Mouse (Mus musculus) MEL (cell line): ENCODE data around the gene Ces1d. TPM values are rescaled to one million over a fixed set of nuclear protein-coding genes. Genes with fewer than 3 reads are reported as not detected.

Experiments
- DNase-seq: peaks from one replicate; pipeline ENCODE4 v3.0.0; 2011; ENCODE audit warnings: low read depth, low spot score
- H3K27ac ChIP-seq: 2 replicates; pipeline ENCODE4 v1.5.1; 2012; ENCODE audit warnings: low read depth, mild to moderate bottlenecking, control low read depth, low read length, moderate library complexity; ENCODE audit not compliant: control insufficient read depth
- H3K27me3 ChIP-seq, 2 experiments: fragments of 150-350 bp in 1 of 2; sonication (generic) in 1 of 2; 2 replicates each; pipeline ENCODE4 v1.6.1; 2012; ENCODE audit warnings: low read length in 2 of 2, mild to moderate bottlenecking in 2 of 2, improper control_type of control experiment in 1 of 2, moderate library complexity in 1 of 2; ENCODE audit not compliant: insufficient read depth in 2 of 2, control insufficient read depth in 1 of 2
- H3K36me3 ChIP-seq, 2 experiments: 2 replicates each; pipeline ENCODE4 v1.6.1; 2012 to 2014; ENCODE audit warnings: low read length in 2 of 2, improper control_type of control experiment in 1 of 2, inconsistent platforms in 1 of 2, mild to moderate bottlenecking in 1 of 2; ENCODE audit not compliant: insufficient read depth in 2 of 2, control insufficient read depth in 1 of 2
- H3K4me1 ChIP-seq, 2 experiments: fragments of 150-350 bp in 1 of 2; sonication (generic) in 1 of 2; 2 replicates each; pipeline ENCODE4 v1.6.1; 2012; ENCODE audit warnings: low read length in 2 of 2, improper control_type of control experiment in 1 of 2, mild to moderate bottlenecking in 1 of 2; ENCODE audit not compliant: insufficient read depth in 2 of 2, control insufficient read depth in 1 of 2
- H3K4me3 ChIP-seq, 2 experiments: fragments of 150-350 bp in 1 of 2; sonication (generic) in 1 of 2; 2 replicates each; pipeline ENCODE4 v1.5.1; 2012; ENCODE audit warnings: low read depth in 2 of 2, low read length in 2 of 2, mild to moderate bottlenecking in 2 of 2, moderate library complexity in 2 of 2, control low read depth in 1 of 2, improper control_type of control experiment in 1 of 2; ENCODE audit not compliant: control insufficient read depth in 1 of 2, insufficient read depth in 1 of 2
- H3K79me2 ChIP-seq: 2 replicates; pipeline ENCODE4 v1.6.1; 2012; ENCODE audit warnings: mild to moderate bottlenecking, low read length, moderate library complexity; ENCODE audit not compliant: control insufficient read depth, poor library complexity, insufficient read depth
- H3K9ac ChIP-seq: 2 replicates; pipeline ENCODE4 v1.6.1; 2012; ENCODE audit warnings: low read depth, mild to moderate bottlenecking, control low read depth, low read length, moderate library complexity; ENCODE audit not compliant: control insufficient read depth, poor library complexity, severe bottlenecking
- H3K9me3 ChIP-seq: fragments of 150-350 bp; sonication (generic); replicated peaks from 2 replicates; pipeline ENCODE4 v1.6.1; 2012; ENCODE audit warnings: mild to moderate bottlenecking, low read length, improper control_type of control experiment, moderate library complexity; ENCODE audit not compliant: insufficient read depth
- CHD2 ChIP-seq: IDR thresholded peaks from 2 replicates; pipeline ENCODE4 v1.6.1; 2011; ENCODE audit warnings: low read length, improper control_type of control experiment
- CTCF ChIP-seq, 3 experiments: IDR thresholded peaks in 2 of 3; conservative IDR thresholded peaks in 1 of 3; 2 replicates each; pipeline ENCODE4 v1.5.1; 2011 to 2012; ENCODE audit warnings: low read length in 3 of 3, low read depth in 2 of 3, mild to moderate bottlenecking in 2 of 3, improper control_type of control experiment in 1 of 3, inconsistent platforms in 1 of 3, mixed read lengths in 1 of 3, moderate library complexity in 1 of 3; ENCODE audit not compliant: control insufficient read depth in 1 of 3, insufficient read depth in 1 of 3, poor library complexity in 1 of 3, severe bottlenecking in 1 of 3
- E2F4 ChIP-seq: IDR thresholded peaks from 2 replicates; pipeline ENCODE4 v1.6.1; 2011; ENCODE audit warnings: low read depth, low read length, improper control_type of control experiment, borderline replicate concordance
- ELF1 ChIP-seq: IDR thresholded peaks from 2 replicates; pipeline ENCODE4 v1.6.1; 2014; ENCODE audit warnings: low read depth, mild to moderate bottlenecking, inconsistent platforms, low read length, improper control_type of control experiment, moderate library complexity
- GABPA ChIP-seq: IDR thresholded peaks from 2 replicates; pipeline ENCODE4 v1.6.1; 2012; ENCODE audit warnings: low read depth, mild to moderate bottlenecking, inconsistent platforms, low read length, improper control_type of control experiment, moderate library complexity
- GATA1 ChIP-seq: IDR thresholded peaks from 2 replicates; pipeline ENCODE4 v1.6.1; 2011; ENCODE audit warnings: low read depth, low read length, improper control_type of control experiment
- HCFC1 ChIP-seq: IDR thresholded peaks from 2 replicates; pipeline ENCODE4 v1.6.1; 2012; ENCODE audit warnings: low read depth, mild to moderate bottlenecking, inconsistent platforms, low read length, improper control_type of control experiment, moderate library complexity
- JUND ChIP-seq: IDR thresholded peaks from 2 replicates; pipeline ENCODE4 v1.6.1; 2011; ENCODE audit warnings: low read depth, mild to moderate bottlenecking, improper control_type of control experiment, low read length
- KAT2A ChIP-seq: conservative IDR thresholded peaks from 2 replicates; pipeline ENCODE4 v1.6.1; 2012; ENCODE audit warnings: low read depth, low read length, improper control_type of control experiment, inconsistent platforms
- MAX ChIP-seq: IDR thresholded peaks from 2 replicates; pipeline ENCODE4 v1.6.1; 2011; ENCODE audit warnings: low read length, improper control_type of control experiment
- MAZ ChIP-seq: IDR thresholded peaks from 2 replicates; pipeline ENCODE4 v1.6.1; 2012; ENCODE audit warnings: low read depth, mild to moderate bottlenecking, inconsistent platforms, low read length, improper control_type of control experiment
- MYB ChIP-seq: IDR thresholded peaks from 2 replicates; pipeline ENCODE4 v1.6.1; 2011; ENCODE audit warnings: mild to moderate bottlenecking, low read depth, low read length, improper control_type of control experiment
- NELFE ChIP-seq: IDR thresholded peaks from 2 replicates; pipeline ENCODE4 v1.6.1; 2011; ENCODE audit warnings: low read depth, low read length, improper control_type of control experiment
- POLR2AphosphoS2 ChIP-seq: IDR thresholded peaks from 2 replicates; pipeline ENCODE4 v1.6.1; 2011; ENCODE audit warnings: low read length, improper control_type of control experiment
- RAD21 ChIP-seq: IDR thresholded peaks from 2 replicates; pipeline ENCODE4 v1.6.1; 2011; ENCODE audit warnings: mild to moderate bottlenecking, low read depth, low read length, improper control_type of control experiment
- RCOR1 ChIP-seq: IDR thresholded peaks from 2 replicates; pipeline ENCODE4 v1.6.1; 2012; ENCODE audit warnings: low read depth, mild to moderate bottlenecking, inconsistent platforms, low read length, improper control_type of control experiment
- SIN3A ChIP-seq: IDR thresholded peaks from 2 replicates; pipeline ENCODE4 v1.6.1; 2012; ENCODE audit warnings: low read length, improper control_type of control experiment, inconsistent platforms
- SMC3 ChIP-seq: IDR thresholded peaks from 2 replicates; pipeline ENCODE4 v1.6.1; 2011; ENCODE audit warnings: low read depth, low read length, improper control_type of control experiment
- TAL1 ChIP-seq: IDR thresholded peaks from 2 replicates; pipeline ENCODE4 v1.6.1; 2012; ENCODE audit warnings: mild to moderate bottlenecking, inconsistent platforms, low read length, moderate library complexity, mixed read lengths
- TBP ChIP-seq: IDR thresholded peaks from 2 replicates; pipeline ENCODE4 v1.8.0; 2011; ENCODE audit warnings: low read depth, low read length, improper control_type of control experiment
- UBTF ChIP-seq: IDR thresholded peaks from 2 replicates; pipeline ENCODE4 v1.6.1; 2012; ENCODE audit warnings: low read depth, mild to moderate bottlenecking, inconsistent platforms, low read length, improper control_type of control experiment, moderate library complexity, borderline replicate concordance; ENCODE audit not compliant: insufficient read depth
- USF1 ChIP-seq: IDR thresholded peaks from 2 replicates; pipeline ENCODE4 v1.6.1; 2014; ENCODE audit warnings: low read depth, mild to moderate bottlenecking, inconsistent platforms, low read length, improper control_type of control experiment, moderate library complexity
- USF2 ChIP-seq, 2 experiments: IDR thresholded peaks; 2 replicates each; pipeline ENCODE4 v1.6.1; 2011 to 2012; ENCODE audit warnings: improper control_type of control experiment in 2 of 2, low read length in 2 of 2, borderline replicate concordance in 1 of 2, inconsistent platforms in 1 of 2, low read depth in 1 of 2, mild to moderate bottlenecking in 1 of 2; ENCODE audit not compliant: insufficient read depth in 1 of 2
- ZC3H11A ChIP-seq: IDR thresholded peaks from 2 replicates; pipeline ENCODE4 v1.6.1; 2012; ENCODE audit warnings: low read depth, mild to moderate bottlenecking, inconsistent platforms, low read length, improper control_type of control experiment
- ZKSCAN1 ChIP-seq: IDR thresholded peaks from 2 replicates; pipeline ENCODE4 v1.6.1; 2012; ENCODE audit warnings: low read depth, mild to moderate bottlenecking, inconsistent platforms, low read length, improper control_type of control experiment, moderate library complexity
- ZMIZ1 ChIP-seq: IDR thresholded peaks from 2 replicates; pipeline ENCODE4 v1.6.1; 2012; ENCODE audit warnings: low read depth, mild to moderate bottlenecking, inconsistent platforms, low read length, improper control_type of control experiment, moderate library complexity
- ZNF384 ChIP-seq: IDR thresholded peaks from 2 replicates; pipeline ENCODE4 v1.6.1; 2012; ENCODE audit warnings: low read depth, mild to moderate bottlenecking, inconsistent platforms, low read length, improper control_type of control experiment
- polyA plus RNA-seq, 2 experiments: library from polyadenylated mRNA; stranded (reverse) in 1 of 2; unstranded in 1 of 2; fragments of >175 nt in 1 of 2; fragments of >200 nt in 1 of 2; gene quantifications; 2 replicates each; pipeline versions ENCODE4 v1.2.1 to v1.2.4; 2012; ENCODE audit warnings: low replicate concordance in 2 of 2, low read depth in 1 of 2; ENCODE audit not compliant: insufficient read length in 2 of 2, insufficient read depth in 1 of 2, missing spikeins in 1 of 2
- total RNA-seq: library from RNA; depleted of rRNA; stranded (reverse); fragments of 300-350 nt; gene quantifications from 2 replicates; pipeline ENCODE4 v1.2.3, GENCODE M21; 2012; rRNA removed

Ces1d gene
- total RNA-seq (not detected in 2 replicates), polyA plus RNA-seq (not detected)

GRCm38 (mm10) chr8:93197685-93198525 is at the start of gene Ces1d:
Gene Ces1d (minus strand): TSS chr8:93197838.
- no peaks in the 10 kb centered on the region for H3K79me2 ChIP-seq
- H3K4me3 ChIP-seq, result no peak within 1 kb of the TSS
- no peak within 1 kb of the TSS for H3K9ac ChIP-seq
- H3K4me1 ChIP-seq, result no peaks in the 10 kb centered on the region
- DNase-seq, result no peak
- H3K9me3 ChIP-seq, result no peaks in the 10 kb centered on the region
- H3K36me3 ChIP-seq, result no peaks in the 10 kb centered on the region
- H3K27ac ChIP-seq, result no peak within 1 kb of the TSS
- no peaks in the 10 kb centered on the region for H3K27me3 ChIP-seq
- TF ChIP-seq USF2 (IDR thresholded peaks at IDR 0.05; ENCODE audit: borderline replicate concordance in 1 of 2, insufficient read depth in 1 of 2, low read depth in 1 of 2, low read length in 2 of 2) (no peak), POLR2AphosphoS2 (no peak), TAL1 (no peak), MAX (no peak), MAZ (no peak), ELF1 (no peak), RCOR1 (no peak), CHD2 (no peak), UBTF (no peak), KAT2A (no peak), USF1 (no peak), RAD21 (no peak), SMC3 (no peak), E2F4 (no peak), MYB (no peak), NELFE (no peak), ZMIZ1 (no peak), JUND (no peak), SIN3A (no peak), ZC3H11A (no peak)
- TF ChIP-seq, all 39 proteins: peak for 0

- no peak for TF ChIP-seq ELF1
- TF ChIP-seq ZMIZ1, result no peak
- no peak for TF ChIP-seq RAD21
- TF ChIP-seq RCOR1, result no peak
- no peak for TF ChIP-seq TBP
- TF ChIP-seq NELFE, result no peak
- TF ChIP-seq CTCF (IDR thresholded peaks at IDR 0.05 in 2 of 3, conservative IDR thresholded peaks at IDR 0.05 in 1 of 3; ENCODE audit: control insufficient read depth in 1 of 3, insufficient read depth in 1 of 3, low read depth in 2 of 3, low read length in 3 of 3, poor library complexity in 1 of 3, severe bottlenecking in 1 of 3), result no peak
- TF ChIP-seq SIN3A, result no peak
- TF ChIP-seq HCFC1, result no peak
- no peak for TF ChIP-seq ZNF384
- TF ChIP-seq MYB, result no peak
- TF ChIP-seq MAZ, result no peak
- TF ChIP-seq SMC3, result no peak
- TF ChIP-seq USF1, result no peak
- no peak for TF ChIP-seq GABPA
- TF ChIP-seq GATA1, result no peak
- TF ChIP-seq MAX, result no peak
- no peak for TF ChIP-seq KAT2A
- TF ChIP-seq ZKSCAN1, result no peak
- no peak for TF ChIP-seq TAL1
- no peaks in the 10 kb centered on the region for H3K79me2 ChIP-seq
- H3K9me3 ChIP-seq, result no peaks in the 10 kb centered on the region
- H3K9ac ChIP-seq, result no peak overlapping the region
- DNase-seq, result no peak
- no peaks in the 10 kb centered on the region for H3K4me1 ChIP-seq
- H3K27ac ChIP-seq, result no peak overlapping the region
- H3K36me3 ChIP-seq, result no peaks in the 10 kb centered on the region
- H3K27me3 ChIP-seq, result no peaks in the 10 kb centered on the region
- no peak overlapping the region for H3K4me3 ChIP-seq
Measured at GRCm38 (mm10) chr8:93246057-93246456, 48.4 kb upstream of the Ces1d start.
